Mouse (Mus musculus) embryonic fibroblast, embryonic 13.5 days (primary cell): ENCODE results near the gene Padi1. TPM values are rescaled to one million over a fixed set of nuclear protein-coding genes. Genes with fewer than 3 reads are reported as not detected.

Experiments used
- H3K27ac ChIP-seq: 2 replicates; pipeline ENCODE4 v1.5.1; 2012; ENCODE audit warnings: low read length, control low read depth, inconsistent platforms; ENCODE audit not compliant: insufficient read depth
- H3K4me1 ChIP-seq: 2 replicates; pipeline ENCODE4 v1.6.1; 2011; ENCODE audit warnings: low read length; ENCODE audit not compliant: control insufficient read depth, insufficient read depth
- H3K4me3 ChIP-seq: 2 replicates; pipeline ENCODE4 v1.5.1; 2011; ENCODE audit warnings: mild to moderate bottlenecking, control low read depth, low read length; ENCODE audit not compliant: insufficient read depth
- CTCF ChIP-seq: IDR thresholded peaks from 2 replicates; pipeline ENCODE4 v1.5.1; 2011; ENCODE audit warnings: mild to moderate bottlenecking, control low read depth, low read length, moderate library complexity, borderline replicate concordance; ENCODE audit not compliant: insufficient read depth
- POLR2A ChIP-seq: IDR thresholded peaks from 2 replicates; pipeline ENCODE4 v1.6.1; 2011; ENCODE audit warnings: low read depth, mild to moderate bottlenecking, control low read depth, low read length, moderate library complexity
- polyA plus RNA-seq: library from polyadenylated mRNA; stranded (reverse); fragments of >200 nt; gene quantifications from 2 replicates; pipeline ENCODE4 v1.2.4, GENCODE M21; 2011; ENCODE audit warnings: low read depth; ENCODE audit not compliant: missing spikeins, insufficient read length

The Padi1 gene
- polyA plus RNA-seq, 1 experiment, result not detected

GRCm38 (mm10) chr4:140878655-140879054 lies 33.1 kb upstream of the Padi1 start:
- H3K27ac ChIP-seq, result no peak overlapping the region
- H3K4me1 ChIP-seq, result no peaks in the 10 kb centered on the region
- no peak overlapping the region for H3K4me3 ChIP-seq
- no peak for TF ChIP-seq POLR2A
- no peak for TF ChIP-seq CTCF

GRCm38 (mm10) chr4:140877441-140877840 lies 31.9 kb upstream of the Padi1 start:
- H3K27ac ChIP-seq, result no peak overlapping the region
- no peak for TF ChIP-seq CTCF
- no peak for TF ChIP-seq POLR2A

GRCm38 (mm10) chr4:140876681-140877080 lies 31.1 kb upstream of the Padi1 start:
- TF ChIP-seq POLR2A, result no peak
- no peak for TF ChIP-seq CTCF
- H3K27ac ChIP-seq, result no peak overlapping the region
- no peaks in the 10 kb centered on the region for H3K4me1 ChIP-seq
- H3K4me3 ChIP-seq, result no peak overlapping the region

More at GRCm38 (mm10) chr4:140877441-140877840, 31.9 kb upstream of the Padi1 start:
- Histone ChIP-seq H3K4me1 (no peaks in the 10 kb centered on the region), H3K4me3 (no peak overlapping the region)

- Histone ChIP-seq H3K4me1 (no peaks in the 10 kb centered on the region), H3K27ac (no peak overlapping the region), H3K4me3 (no peak overlapping the region)
- no peak for TF ChIP-seq POLR2A
- no peak for TF ChIP-seq CTCF
These were observed 30.6 kb upstream of the Padi1 start for GRCm38 (mm10) chr4:140876161-140876560.

GRCm38 (mm10) chr4:140873011-140873410 lies 27.4 kb upstream of the Padi1 start:
- no peak for TF ChIP-seq CTCF
- no peak for TF ChIP-seq POLR2A
- H3K27ac ChIP-seq, result no peak overlapping the region
- no peak overlapping the region for H3K4me3 ChIP-seq
- no peaks in the 10 kb centered on the region for H3K4me1 ChIP-seq

GRCm38 (mm10) chr4:140872686-140872992 lies 27.1 kb upstream of the Padi1 start:
- Histone ChIP-seq H3K4me3 (no peak overlapping the region), H3K27ac (no peak overlapping the region), H3K4me1 (no peaks in the 10 kb centered on the region)
- TF ChIP-seq POLR2A (no peak), CTCF (no peak)

GRCm38 (mm10) chr4:140871851-140872685 lies 26.5 kb upstream of the Padi1 start:
- no peak overlapping the region for H3K27ac ChIP-seq
- TF ChIP-seq POLR2A (no peak), CTCF (no peak)
- no peaks in the 10 kb centered on the region for H3K4me1 ChIP-seq
- no peak overlapping the region for H3K4me3 ChIP-seq

- H3K4me1 ChIP-seq, result no peaks in the 10 kb centered on the region
- TF ChIP-seq POLR2A (no peak), CTCF (no peak)
- no peak overlapping the region for H3K27ac ChIP-seq
- no peak overlapping the region for H3K4me3 ChIP-seq
These were observed 25.8 kb upstream of the Padi1 start for GRCm38 (mm10) chr4:140871376-140871775.

- Histone ChIP-seq H3K4me3 (no peak overlapping the region), H3K4me1 (no peaks in the 10 kb centered on the region), H3K27ac (no peak overlapping the region)
- TF ChIP-seq POLR2A (no peak), CTCF (no peak)
These were observed 25.3 kb upstream of the Padi1 start for GRCm38 (mm10) chr4:140870876-140871275.

GRCm38 (mm10) chr4:140869945-140870344 lies 24.4 kb upstream of the Padi1 start:
- Histone ChIP-seq H3K4me1 (no peaks in the 10 kb centered on the region), H3K4me3 (no peak overlapping the region), H3K27ac (no peak overlapping the region)
- TF ChIP-seq CTCF (no peak), POLR2A (no peak)
